Mouse (Mus musculus): ENCODE measurements at regions not wholly inside any gene's neighbourhood (a gene's known extent, or its start where the extent isn't known, plus 50 kb on each side); places are given as distances from the start of the nearest gene placed in this dataset.
"Not testable (repeated sequence)": the region's sequence is repeated elsewhere in the genome, so short reads cannot be mapped to it uniquely, and the experiment has no call there.

DNA sequence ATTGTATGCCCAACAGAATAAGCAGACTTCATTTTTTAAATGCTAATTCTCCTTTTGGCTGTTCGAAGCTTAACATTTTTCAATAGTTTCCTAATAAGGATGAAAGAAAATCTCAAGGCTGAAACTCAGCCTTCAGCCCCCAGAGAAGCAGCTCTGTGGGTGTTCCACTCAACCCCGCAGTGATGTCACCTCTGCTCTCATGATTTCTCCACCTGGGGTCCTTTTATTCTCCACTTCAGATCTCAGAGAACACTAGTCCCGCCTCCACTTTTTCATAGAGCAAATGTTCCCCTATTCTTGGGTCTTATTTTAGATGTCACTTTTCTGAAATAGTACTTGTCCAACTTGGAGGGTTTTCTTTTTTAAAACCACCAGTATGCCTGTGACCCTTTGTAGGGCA is 567.3 kb downstream of the Cntn3 start:
- no peak for DNase-seq

DNA sequence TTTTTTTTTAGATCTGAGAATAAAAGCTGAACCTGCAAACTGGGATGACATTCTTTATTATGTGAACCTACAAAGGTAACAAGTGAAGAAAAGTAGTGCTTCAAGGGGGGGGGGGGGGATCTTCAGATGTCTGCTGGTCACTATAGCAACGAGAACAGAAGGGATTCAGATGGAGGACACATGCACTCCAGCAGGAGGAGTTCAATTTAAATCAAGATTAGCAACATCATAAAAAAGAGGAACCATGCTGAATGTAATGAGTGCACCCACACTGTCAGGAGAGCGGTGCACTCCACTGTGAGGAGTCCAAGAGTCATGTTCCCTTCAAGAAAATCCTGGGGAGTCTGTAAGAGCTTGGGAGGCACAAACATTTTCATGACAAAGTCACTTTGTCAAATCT is 574.7 kb downstream of the Cntn3 start:
- DNase-seq, result no peak

DNA sequence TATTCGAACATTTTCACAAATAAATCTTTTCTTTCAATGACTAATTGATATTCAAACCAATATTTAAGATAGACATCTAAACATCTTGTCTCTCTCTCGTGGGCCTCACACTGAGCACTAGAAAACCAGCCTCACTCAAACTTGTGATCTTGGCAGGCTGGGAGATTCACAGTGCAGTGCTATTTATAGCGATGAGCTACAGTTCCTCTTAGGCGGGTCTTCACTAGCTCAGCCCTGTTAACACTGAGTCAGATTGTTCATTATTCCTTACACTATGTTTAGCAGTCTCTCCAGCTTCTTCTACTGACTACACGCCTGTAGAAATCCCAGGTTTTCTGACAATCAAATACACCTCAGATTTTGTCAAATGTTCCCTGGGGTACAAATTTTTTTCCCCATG is 575.3 kb downstream of the Cntn3 start:
- DNase-seq, result no peak

DNA sequence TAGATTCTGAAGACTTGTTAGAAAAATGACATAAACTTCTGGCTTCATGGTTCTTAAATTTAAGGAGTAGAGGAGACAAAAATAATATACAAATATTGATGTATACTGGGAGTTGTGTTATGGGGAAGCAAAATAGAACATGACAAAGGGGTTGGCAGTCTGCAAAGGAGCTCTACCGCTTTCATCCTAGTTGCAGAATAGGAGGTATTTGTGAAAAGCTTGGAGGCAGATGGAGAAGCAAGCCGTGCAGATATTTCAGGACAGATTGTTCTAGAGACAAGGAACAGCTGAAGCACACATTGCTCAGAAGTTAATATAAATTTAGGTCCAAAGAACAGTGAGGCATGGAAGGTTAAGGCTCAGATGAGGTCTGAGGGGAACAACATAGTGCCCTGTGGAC is 580.1 kb downstream of the Cntn3 start:
- no peak for DNase-seq

DNA sequence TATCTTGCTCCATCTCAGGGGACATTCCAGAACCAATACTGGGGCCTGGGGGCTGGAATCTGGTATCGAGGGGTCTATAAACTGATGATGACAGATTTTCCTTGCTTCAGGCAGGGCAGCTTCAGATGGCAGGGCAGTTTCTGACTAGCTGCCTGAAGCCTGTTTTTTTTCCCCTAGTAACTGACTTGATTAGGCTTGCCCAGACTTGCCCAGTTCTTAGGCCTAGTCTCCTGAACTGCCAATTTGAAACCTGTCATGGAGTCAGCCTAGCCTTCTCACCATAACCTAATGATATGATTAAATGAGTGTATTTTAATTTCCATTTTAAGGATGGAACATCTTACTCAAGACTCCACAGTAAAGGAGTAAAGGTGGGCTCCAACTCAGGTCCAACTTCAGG is 591.2 kb downstream of the Cntn3 start:
- no peak for DNase-seq

DNA sequence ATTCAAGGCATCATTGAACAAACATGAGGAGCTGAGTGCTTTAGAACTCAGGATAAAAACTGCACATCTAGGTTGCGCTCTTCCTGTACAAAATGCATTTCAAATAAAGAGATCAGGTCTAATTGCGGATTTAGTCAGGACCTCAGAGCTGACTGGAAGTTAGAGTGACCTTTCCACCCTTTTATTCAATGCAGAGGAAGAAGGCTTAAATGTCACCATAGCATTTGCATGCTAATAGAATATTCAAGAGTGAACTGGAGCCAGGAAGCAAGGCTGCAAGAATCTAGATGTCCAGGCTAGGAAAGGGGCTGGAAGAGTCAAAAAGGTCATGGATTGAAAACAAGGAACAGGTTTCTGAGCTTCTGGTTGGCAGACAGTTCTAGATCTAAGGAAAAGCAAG is 593.7 kb downstream of the Cntn3 start:
- no peak for DNase-seq

DNA sequence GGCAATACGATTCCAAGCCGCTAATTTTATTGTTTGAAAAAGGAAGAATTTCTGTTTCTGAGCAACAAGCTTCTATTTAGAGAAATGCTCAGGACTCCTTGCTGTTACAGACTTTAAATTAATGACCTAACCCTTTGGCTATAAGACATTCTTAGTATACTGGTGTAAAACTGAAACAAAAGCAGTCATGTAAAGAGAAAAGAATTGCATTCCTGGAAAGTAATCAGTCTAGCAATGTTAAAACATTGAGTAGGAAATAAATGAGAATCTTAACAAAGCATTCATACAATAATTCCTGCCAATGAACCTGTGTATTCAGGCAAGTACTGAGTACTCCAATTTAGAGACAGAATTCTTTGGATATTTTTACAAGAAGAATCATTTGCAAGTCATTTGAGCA is 587.2 kb upstream of the Pdzrn3 start:
- DNase-seq, result no peak

DNA sequence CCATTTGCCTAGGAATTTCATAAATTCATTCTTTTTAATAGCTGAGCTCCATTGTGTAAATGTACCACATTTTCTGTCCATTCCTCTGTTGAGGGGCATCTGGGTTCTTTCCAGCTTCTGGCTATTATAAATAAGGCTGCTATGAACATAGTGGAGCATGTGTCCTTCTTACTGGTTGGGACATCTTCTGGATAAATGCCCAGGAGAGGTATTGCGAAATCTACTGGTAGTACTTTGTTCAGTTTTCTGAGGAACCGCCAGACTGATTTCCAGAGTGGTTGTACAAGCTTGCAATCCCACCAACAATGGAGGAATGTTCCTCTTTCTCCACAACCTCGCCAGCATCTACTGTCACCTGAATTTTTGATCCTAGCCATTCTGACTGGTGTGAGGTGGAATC is 583.8 kb upstream of the Pdzrn3 start:
- DNase-seq, result not testable (repeated sequence)

DNA sequence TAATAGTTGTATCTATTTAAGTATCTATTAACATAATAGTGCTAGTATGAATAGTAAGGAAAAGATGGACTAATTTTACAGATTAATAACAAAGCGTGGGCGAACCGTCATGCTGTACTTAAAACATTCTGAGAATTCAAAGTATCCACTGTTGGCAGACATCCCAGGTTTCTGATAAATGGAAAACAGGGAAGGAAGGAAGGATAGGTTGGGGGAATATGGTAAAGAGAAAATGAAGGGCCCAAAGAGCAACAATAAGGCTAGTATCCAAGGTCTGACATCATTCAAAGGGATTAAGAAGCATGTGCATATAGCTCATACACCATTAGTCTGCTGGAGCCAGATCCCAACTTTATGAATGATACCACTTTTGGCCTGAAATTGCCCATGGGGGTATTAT is 572.0 kb upstream of the Pdzrn3 start:
- DNase-seq, result no peak

DNA sequence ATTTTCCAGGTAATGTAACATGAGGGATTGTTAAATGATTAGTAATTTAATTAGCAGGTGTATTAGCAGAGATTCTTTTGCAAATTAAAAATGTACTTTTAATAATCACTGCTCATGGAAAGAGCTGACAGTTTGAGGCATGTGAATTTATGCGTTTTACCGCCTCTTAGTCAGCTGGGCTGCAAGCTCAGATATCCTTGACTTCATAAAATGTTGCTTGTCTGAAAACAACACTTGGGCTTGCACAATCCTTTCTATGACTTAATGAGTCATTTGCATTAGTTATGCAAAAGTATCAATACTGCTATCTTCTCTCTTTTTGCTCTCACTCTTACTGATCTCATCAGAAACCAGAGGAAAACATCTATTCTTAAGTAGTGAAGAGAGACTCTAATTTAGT is 571.3 kb upstream of the Pdzrn3 start:
- no peak for DNase-seq

DNA sequence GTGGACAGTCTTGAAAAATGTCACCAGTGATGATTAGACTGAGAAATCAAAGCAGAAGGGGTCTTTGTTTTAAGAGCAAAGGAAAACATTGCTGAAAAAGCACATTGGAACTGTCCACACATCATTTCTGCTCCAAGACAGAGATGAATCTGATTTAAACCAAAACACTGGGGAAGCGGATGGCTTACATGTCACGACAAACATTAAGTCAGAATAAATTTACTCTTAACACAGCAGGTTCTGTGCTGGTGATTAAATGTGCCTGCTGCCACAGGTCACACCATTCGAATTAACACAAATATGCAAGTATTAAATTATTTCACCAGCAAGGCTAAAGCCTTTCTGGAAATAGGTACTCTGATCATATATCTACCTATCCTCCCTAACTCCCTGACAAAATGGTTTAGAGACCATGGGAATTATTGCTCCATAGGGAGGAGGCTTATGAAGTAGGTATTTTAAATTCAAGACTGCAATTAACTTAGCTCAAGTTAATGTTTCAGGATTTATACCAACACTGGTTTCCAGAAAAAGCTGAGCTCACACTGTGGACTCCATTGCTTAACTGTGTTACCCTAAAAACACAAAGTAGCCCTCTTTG is 562.7 kb upstream of the Pdzrn3 start:
- DNase-seq, result no peak

DNA sequence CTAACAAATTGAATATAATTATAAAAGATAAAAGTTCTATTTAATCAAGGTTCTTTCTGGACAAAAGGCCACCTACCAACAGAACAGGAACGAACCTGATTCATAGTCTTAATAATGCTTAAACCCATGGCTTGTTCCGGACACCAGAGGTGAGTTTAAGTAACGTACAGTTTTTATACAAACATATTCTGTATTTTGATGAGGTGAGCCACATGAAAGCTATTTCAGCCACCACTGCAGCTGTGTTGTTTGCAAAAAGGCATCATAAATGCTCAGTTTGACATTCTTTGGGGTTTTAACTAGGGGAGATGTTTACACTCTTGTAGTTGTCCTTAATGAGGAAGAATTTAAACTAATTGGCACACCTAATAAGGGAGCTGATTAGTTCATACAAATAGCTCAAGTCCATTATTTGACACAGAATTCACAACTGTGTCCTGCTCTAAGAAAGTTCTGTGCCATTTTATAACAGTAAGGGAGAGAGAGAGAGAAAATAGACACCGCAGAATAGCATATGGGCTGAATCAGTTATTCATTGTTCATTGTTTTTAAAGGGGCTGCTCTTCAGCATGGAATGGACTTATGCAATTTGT is 560.8 kb upstream of the Pdzrn3 start:
- DNase-seq, result no peak

DNA sequence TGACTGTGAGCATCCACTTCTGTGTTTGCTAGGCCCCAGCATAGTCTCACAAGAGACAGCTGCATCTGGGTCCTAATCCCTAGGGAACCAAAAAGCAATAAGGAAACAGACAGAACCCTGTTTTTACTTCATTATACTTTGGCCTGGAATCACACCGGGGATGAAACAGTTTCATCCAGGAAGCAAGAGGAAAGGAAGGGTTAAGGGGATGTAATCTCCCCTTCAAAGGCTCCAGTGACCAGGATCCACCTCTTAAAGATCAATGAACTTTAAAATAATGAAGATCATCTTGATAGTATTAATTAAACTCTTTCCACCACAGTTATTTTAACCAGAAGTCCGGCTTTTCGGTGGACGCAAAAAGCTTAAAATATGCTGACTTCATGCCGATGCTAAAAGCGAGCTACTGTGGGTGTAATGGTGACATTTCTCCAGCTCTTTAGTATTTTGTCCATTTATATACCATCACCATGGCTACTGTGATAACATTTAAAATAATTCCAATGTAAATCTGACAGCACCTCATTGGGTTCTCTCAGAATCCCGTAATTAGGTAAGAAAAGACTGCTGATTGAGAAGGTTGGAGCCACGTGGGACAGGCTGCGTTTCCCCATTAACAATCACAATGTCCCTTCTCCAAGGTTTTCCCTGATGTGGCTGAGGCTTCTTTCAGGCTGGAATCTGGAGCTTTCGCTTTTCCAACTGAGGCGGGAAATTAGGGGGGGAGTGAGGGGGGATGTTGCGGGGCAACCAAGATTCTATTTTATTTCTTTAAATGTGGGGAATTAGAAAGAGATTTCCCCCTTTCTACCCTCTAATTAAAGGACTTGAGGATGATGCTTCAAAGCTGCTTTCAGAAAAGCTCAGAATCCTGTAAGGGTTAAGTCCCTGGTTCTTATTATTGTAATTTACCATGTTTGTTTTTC is 560.0 kb upstream of the Pdzrn3 start:
- no peak for DNase-seq

DNA sequence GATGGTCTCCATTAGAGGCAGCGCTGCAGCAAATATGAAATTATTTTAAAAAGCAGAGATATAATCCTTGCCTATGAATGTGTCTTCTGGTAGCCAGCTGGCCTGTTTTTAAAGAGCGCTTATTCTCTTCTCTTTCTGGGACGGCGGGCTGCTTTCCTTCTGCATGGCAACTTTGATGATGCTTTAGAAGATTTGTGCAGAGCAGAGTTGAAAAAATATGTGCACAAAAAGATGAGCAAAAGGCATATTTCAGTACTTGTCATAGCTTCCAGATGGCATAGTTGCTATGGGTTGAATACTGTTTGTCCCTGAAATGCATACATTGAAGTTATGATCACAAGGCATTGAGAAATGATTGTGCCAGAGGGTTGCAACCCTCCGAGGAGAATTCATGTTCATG is 554.1 kb upstream of the Pdzrn3 start:
- no peak for DNase-seq

DNA sequence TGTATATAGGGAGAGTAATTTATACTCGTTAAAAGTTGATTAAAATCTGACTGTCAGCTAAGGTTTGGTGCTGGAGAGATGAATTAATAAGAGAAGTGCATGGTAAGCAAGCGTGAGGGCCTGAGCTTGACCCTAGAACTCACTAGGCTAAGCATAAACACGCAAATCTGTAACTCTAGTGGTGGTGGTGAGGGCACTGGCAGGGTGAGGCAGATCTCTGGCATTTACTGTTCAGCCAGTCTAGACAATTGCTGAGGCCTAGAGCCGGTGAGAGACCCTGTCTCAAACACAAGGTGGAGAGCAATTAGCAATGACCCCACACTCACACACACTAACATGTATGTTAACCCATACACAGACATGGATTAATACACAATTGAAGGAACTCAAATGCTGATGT is 544.0 kb upstream of the Pdzrn3 start:
- DNase-seq, result no peak

DNA sequence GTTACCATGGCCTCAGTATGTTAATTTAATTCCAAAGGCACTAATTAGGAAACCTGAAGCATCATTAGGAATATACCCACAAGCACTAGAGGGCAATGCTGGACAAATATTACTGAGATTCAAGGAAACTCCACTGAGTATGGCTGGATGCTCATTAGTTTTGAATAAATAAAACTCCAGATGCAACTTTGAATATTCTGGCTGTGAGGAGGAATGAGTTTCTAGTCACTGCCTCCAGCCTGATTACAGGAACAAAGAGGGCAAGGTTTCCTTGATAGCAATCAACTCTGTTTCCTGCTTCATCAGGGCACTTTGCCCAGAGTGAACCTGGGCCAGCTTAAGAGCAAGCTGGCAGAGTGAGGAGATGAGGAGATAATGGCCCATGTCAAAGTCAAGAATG is 543.5 kb upstream of the Pdzrn3 start:
- no peak for DNase-seq

DNA sequence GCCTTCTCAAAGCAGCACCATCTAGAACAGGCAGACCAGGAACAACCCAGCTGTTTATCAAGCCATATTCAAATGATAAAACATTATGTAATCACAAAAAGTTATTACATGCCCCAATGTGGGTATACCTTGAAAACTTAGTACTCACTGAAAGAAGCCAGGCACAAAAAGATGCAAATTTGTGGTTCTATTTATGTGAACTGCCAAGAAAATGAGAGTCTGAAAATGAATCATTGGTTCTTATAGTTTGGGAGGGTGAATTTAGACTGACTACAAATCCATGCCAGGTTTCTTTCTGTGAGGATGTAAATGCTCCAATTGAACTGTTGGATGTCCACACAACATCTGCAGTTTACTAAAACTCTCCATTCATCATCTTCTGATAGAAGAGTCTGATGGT is 541.2 kb upstream of the Pdzrn3 start:
- no peak for DNase-seq

DNA sequence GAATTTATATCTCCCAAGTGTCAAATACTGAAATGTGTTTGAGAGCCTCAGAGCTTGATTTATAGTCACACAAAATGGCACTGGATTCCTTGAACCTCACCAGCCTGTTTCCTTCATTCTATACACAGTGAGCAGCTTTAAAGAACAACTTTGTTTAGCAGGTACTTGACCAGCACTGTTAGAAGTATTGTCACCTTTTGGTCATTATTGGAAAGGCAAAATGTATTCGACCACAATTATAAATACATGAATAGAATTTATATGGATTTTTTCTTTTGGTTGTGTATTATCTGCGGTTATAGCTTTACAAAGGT is 527.3 kb upstream of the Pdzrn3 start:
- no peak for DNase-seq

DNA sequence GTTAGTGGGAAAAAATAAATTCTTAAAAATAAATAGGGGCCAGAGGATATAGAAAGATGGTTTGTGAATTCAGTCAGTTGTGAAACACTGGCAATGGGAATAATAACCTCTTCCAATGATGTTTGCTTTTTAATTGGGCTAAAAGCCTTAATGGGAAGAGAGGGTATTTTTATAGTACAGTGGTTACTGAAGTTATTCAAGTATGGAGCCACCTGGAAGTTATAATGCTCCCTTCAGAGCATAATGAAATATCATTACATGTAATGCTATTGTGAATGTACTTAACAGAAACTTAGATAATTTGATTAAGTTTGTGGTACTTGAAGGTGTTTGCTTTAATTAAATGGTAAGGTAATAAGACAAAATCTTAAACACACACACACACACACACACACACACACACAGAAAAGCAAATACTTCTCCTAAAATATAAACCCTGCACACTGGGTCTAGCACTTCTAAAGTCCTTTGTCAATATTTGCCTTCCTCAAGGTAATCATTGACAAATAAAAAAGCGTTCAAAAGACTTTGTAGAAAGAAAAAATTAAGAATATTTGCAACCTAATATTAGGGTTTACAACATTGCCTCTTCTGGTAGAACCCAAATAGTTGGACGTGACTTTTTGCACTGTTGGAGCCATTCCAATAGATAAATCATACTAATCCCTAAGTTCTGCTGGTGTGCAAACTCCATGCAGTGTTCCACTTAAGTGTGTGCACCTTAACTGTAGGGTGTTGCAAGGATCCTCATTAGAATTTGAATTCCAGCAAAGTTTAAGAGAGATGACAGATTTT is 526.7 kb upstream of the Pdzrn3 start:
- DNase-seq, result no peak

DNA sequence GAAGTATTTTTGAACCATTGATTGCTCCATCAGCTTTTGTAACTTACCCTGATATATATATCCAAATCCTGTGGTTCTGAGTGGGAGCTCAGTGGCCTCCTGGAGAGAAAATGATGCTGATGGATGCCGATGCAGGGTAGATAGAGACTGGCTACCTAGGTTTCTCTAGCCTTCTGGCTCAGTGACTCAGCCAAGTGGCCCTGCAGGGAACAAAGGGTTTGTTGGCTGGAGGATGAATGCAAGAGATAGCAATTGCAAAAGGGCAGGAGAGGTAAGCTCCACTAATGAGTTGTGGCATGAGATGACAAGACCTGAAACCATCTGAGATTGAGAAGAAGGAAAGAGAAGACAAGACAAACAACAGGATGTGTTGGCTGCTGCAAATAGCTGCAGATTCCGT is 524.6 kb upstream of the Pdzrn3 start:
- no peak for DNase-seq

DNA sequence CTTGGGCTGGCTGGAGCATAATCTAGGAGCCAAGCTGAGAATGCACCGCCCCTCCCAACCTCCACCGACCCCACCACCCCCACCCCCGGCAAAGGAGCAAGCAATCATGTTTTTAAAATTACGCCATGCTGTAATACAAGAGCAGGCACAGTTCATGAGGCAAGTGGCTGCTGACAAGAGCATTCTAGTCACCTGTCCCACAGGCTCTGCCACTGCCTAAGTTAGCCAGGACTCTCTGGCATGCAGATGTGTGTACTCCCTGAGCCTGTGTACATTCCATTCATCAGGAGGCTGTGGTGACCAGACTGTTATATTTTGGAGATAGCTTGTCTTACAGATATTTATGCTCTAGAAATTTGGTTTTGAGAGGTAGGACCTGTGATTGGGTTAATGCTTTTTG is 520.8 kb upstream of the Pdzrn3 start:
- no peak for DNase-seq

DNA sequence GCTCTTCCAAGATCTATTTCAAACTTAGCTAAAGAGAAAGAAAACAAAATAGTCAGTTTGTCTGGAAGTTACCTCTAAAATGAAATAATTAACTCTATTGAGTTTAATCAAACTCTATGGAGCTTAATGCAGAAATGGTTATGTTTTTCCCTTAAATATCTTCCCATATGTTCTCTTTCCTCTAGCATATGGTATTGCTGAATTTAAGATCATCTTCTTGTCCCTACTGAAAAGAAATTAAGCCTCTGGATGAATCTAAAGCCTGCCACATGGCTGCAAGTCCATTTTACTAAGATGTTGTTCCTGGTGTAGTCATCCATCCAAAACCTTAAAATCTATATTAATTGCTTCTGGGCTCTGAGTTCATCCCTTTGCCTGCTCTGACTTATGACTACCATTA is 513.0 kb upstream of the Pdzrn3 start:
- no peak for DNase-seq

DNA sequence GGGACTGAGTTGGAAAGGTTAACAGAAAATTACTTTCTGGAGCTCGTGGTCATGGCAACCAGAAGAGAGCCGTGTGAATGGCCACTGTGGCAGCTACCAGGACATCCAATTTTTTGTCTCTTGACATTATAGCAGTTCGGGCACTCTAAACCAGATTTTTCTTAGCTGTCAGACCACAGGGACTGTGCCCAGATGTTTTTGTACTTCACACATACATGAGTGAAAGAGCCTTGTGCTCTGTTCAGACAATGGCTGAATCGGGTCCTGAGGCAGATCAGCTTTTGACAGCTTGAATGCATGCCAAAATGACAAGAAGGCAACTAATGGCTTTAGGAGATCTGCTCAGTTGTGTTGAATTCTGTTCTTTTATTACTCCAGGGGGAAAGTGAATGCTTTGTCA is 505.2 kb upstream of the Pdzrn3 start:
- no peak for DNase-seq

DNA sequence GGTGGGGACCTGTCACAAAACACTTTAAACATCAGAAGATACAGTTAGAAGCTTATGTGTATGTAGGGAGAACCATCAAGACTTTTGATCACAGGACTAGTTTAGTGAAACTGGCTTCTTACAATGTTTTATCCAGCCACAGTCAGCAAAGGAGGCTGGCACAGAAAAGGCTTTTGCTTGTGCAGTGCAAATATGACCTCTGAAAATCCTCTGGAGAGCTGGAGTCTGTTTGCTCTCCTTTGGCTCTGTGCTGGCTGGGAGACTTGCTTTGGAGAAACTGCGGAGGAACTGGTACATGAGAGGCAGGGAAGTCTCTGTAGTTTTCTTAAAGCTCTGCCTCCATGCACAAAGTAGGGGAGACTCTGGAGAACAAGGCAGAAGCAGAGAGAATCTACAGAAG is 497.2 kb upstream of the Pdzrn3 start:
- DNase-seq, result no peak

Data from heart, adult 11 months (tissue).